Mouse (Mus musculus): ENCODE data around the gene Dpyd. TPM values are rescaled to one million over a fixed set of nuclear protein-coding genes. Genes with fewer than 3 reads are reported as not detected.

Dpyd gene
- polyA plus RNA-seq, 1 experiment from 2014 or later: 3.3 TPM

GRCm38 (mm10) chr3:118566779-118567178, 4.8 kb downstream of the Dpyd start:
- peaks cover 0 to under 1% of the 10 kb centered on the region in 2 experiments; a peak in 1 of 4 replicates for H3K4me1 ChIP-seq (ENCODE audit: control insufficient read depth in 2 of 2, insufficient read depth in 2 of 2, low read length in 2 of 2)
- no peak overlapping the region for H3K9ac ChIP-seq (ENCODE audit: low read length)
- WGBS: 73% methylated on average over 5 of the region's 5 CpGs
- ATAC-seq (ENCODE audit: insufficient number of reproducible peaks, insufficient read depth, low FRiP score, low read depth): no peak
- H3K4me3 ChIP-seq (ENCODE audit: control insufficient read depth in 1 of 2, insufficient read depth in 1 of 2, low read depth in 1 of 2, low read length in 2 of 2): no peak overlapping the region
- H3K27ac ChIP-seq (replicated peaks in 1 of 2; ENCODE audit: control insufficient read depth in 1 of 2, insufficient read depth in 1 of 2, low read depth in 2 of 2, low read length in 2 of 2): no peak overlapping the region
- H3K27me3 ChIP-seq (ENCODE audit: control insufficient read depth, insufficient read depth, low read length): no peaks in the 10 kb centered on the region
- no peaks in the 10 kb centered on the region for H3K36me3 ChIP-seq (ENCODE audit: control insufficient read depth, insufficient read depth, low read length)
- no peaks in the 10 kb centered on the region for H3K9me3 ChIP-seq (ENCODE audit: control insufficient read depth, low read length)
- no peak overlapping the region for H3K4me2 ChIP-seq (ENCODE audit: low read length)

DNA sequence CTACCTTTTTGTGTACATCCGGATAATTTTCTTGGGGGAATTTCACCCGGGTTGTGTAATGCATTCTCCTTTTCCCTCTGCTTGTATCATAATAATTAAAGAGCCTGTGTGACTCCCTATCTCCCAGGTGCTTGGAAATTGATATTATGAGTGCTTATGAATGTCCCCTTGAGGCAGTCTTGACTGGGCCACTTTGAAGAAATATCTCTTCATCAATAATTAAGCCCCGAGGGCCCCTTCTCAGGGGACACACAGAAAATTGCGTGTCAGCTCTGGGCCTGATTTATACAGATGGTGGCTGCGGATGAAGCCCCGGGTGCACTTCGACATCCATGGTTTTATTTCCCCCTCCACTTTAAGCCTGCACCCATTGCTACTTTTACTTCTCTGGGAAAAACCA, 8.3 kb downstream of the Dpyd start:
- H3K27me3 ChIP-seq (ENCODE audit: control insufficient read depth, insufficient read depth, low read length): no peaks in the 10 kb centered on the region
- no peaks in the 10 kb centered on the region for H3K4me1 ChIP-seq (ENCODE audit: control insufficient read depth in 2 of 2, insufficient read depth in 2 of 2, low read length in 2 of 2)
- H3K4me2 ChIP-seq (ENCODE audit: low read length): no peak overlapping the region
- no peak overlapping the region for H3K9ac ChIP-seq (ENCODE audit: low read length)
- WGBS: 86% methylated on average over 7 of the region's 7 CpGs
- ATAC-seq (ENCODE audit: insufficient number of reproducible peaks, insufficient read depth, low FRiP score, low read depth): no peak
- H3K27ac ChIP-seq (replicated peaks in 1 of 2; ENCODE audit: control insufficient read depth in 1 of 2, insufficient read depth in 1 of 2, low read depth in 2 of 2, low read length in 2 of 2): no peak overlapping the region
- H3K36me3 ChIP-seq (ENCODE audit: control insufficient read depth, insufficient read depth, low read length): no peaks in the 10 kb centered on the region
- no peak overlapping the region for H3K4me3 ChIP-seq (ENCODE audit: control insufficient read depth in 1 of 2, insufficient read depth in 1 of 2, low read depth in 1 of 2, low read length in 2 of 2)
- H3K9me3 ChIP-seq (ENCODE audit: control insufficient read depth, low read length): no peaks in the 10 kb centered on the region

GRCm38 (mm10) chr3:118590559-118590958, 28.6 kb downstream of the Dpyd start:
- Histone ChIP-seq H3K27ac (replicated peaks in 1 of 2; ENCODE audit: control insufficient read depth in 1 of 2, insufficient read depth in 1 of 2, low read depth in 2 of 2, low read length in 2 of 2) (no peak overlapping the region), H3K27me3 (ENCODE audit: control insufficient read depth, insufficient read depth, low read length) (no peaks in the 10 kb centered on the region), H3K36me3 (ENCODE audit: control insufficient read depth, insufficient read depth, low read length) (no peaks in the 10 kb centered on the region), H3K4me1 (ENCODE audit: control insufficient read depth in 2 of 2, insufficient read depth in 2 of 2, low read length in 2 of 2) (no peaks in the 10 kb centered on the region), H3K9me3 (ENCODE audit: control insufficient read depth, low read length) (no peaks in the 10 kb centered on the region), H3K4me3 (ENCODE audit: control insufficient read depth in 1 of 2, insufficient read depth in 1 of 2, low read depth in 1 of 2, low read length in 2 of 2) (no peak overlapping the region), H3K9ac (ENCODE audit: low read length) (no peak overlapping the region), H3K4me2 (ENCODE audit: low read length) (no peak overlapping the region)
- 30% methylated on average over 1 of the region's 1 CpGs for WGBS
- no peak for ATAC-seq (ENCODE audit: insufficient number of reproducible peaks, insufficient read depth, low FRiP score, low read depth)

DNA sequence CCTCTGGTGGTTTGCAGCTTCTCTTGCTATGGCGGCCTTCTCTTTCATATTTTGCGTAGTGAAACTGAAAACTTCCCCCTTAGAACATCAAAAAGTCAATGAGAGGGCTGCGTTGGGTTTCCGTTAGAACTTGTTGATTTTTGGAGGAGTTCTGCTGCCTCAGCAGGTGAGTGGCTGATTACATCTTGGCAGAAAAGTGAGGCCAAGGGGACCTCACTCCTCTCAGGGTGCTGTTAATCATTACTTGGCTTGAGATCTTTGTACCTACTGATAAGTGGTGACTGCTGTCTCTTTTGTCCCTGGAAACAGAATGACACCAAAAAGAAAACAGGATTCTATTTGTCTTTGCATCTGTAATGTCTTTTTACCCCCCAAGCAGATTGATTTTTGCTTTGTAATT, 32.9 kb downstream of the Dpyd start:
- Histone ChIP-seq H3K4me1 (ENCODE audit: control insufficient read depth in 2 of 2, insufficient read depth in 2 of 2, low read length in 2 of 2) (no peaks in the 10 kb centered on the region), H3K4me2 (ENCODE audit: low read length) (no peak overlapping the region), H3K27me3 (ENCODE audit: control insufficient read depth, insufficient read depth, low read length) (no peaks in the 10 kb centered on the region), H3K4me3 (ENCODE audit: control insufficient read depth in 1 of 2, insufficient read depth in 1 of 2, low read depth in 1 of 2, low read length in 2 of 2) (no peak overlapping the region), H3K9me3 (ENCODE audit: control insufficient read depth, low read length) (no peaks in the 10 kb centered on the region), H3K27ac (replicated peaks in 1 of 2; ENCODE audit: control insufficient read depth in 1 of 2, insufficient read depth in 1 of 2, low read depth in 2 of 2, low read length in 2 of 2) (no peak overlapping the region), H3K36me3 (ENCODE audit: control insufficient read depth, insufficient read depth, low read length) (no peaks in the 10 kb centered on the region), H3K9ac (ENCODE audit: low read length) (no peak overlapping the region)
- WGBS: 80% methylated on average over 4 of the region's 4 CpGs
- ATAC-seq (ENCODE audit: insufficient number of reproducible peaks, insufficient read depth, low FRiP score, low read depth): no peak

DNA sequence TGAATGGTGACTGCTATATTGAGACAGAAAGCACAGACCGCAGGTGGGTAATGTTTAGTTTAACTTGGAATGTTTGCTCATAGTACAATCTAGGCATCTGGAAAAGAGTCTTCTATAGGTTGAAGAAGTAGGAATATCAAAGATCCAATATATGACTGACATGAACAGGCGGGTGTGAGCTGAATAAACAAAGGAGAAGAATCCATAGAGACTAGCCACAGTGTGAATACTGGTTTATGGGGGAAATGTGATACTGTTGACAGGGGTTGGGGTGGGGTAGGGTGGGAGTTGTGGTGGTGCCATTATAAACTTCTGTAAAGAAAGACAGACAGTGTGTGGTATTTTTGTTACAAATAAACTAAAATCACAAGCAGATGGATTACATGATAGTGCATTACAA, 33.8 kb downstream of the Dpyd start:
- no peaks in the 10 kb centered on the region for H3K36me3 ChIP-seq (ENCODE audit: control insufficient read depth, insufficient read depth, low read length)
- no peak overlapping the region for H3K4me3 ChIP-seq (ENCODE audit: control insufficient read depth in 1 of 2, insufficient read depth in 1 of 2, low read depth in 1 of 2, low read length in 2 of 2)
- H3K27ac ChIP-seq (replicated peaks in 1 of 2; ENCODE audit: control insufficient read depth in 1 of 2, insufficient read depth in 1 of 2, low read depth in 2 of 2, low read length in 2 of 2): no peak overlapping the region
- no peak overlapping the region for H3K9ac ChIP-seq (ENCODE audit: low read length)
- no peaks in the 10 kb centered on the region for H3K4me1 ChIP-seq (ENCODE audit: control insufficient read depth in 2 of 2, insufficient read depth in 2 of 2, low read length in 2 of 2)
- no peak for ATAC-seq (ENCODE audit: insufficient number of reproducible peaks, insufficient read depth, low FRiP score, low read depth)
- H3K9me3 ChIP-seq (ENCODE audit: control insufficient read depth, low read length): no peaks in the 10 kb centered on the region
- WGBS: 90% methylated on average over 2 of the region's 2 CpGs
- no peak overlapping the region for H3K4me2 ChIP-seq (ENCODE audit: low read length)
- H3K27me3 ChIP-seq (ENCODE audit: control insufficient read depth, insufficient read depth, low read length): no peaks in the 10 kb centered on the region

DNA sequence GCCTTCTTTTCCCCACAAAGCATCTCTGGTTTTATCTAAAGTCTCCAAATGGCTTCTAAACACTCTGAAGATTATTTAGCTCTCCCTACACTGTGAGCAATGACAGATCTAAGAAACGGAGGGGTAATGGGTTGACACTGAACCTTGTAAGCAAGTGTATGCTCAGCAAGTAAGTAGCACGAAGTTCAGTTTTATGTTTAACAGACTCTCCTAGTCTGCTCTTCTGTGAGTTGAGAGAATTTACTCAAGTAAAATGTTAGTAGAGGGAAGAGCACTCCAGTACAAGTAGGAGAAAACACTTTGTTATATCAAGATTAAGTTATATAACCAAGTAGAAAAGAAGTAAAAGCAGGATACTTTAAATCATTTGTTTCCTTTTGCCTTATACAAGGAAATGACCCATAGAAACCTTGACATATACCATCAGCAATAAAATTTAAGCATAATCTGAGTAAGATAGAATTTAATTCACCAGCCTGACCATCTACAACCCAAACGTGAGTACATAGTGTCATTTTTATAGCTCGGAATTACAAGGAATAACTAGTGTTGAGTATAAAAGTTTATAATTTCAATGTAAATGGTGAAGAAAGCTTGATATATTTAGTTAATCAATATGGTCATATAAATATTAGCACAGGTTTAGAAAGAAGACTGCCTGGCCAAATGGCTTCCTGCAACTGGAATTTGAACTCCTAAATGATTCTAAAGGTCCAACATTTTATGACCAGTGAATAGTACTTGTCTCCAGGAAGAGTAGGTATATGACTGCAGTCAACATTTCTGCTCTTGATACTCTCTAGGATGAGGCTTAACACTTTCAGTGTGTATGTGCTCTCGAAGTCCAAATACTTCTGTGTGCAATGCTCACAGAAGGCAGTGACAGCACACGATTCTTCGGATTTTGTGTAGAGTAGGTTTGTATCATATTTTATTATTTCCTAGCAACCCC, 40.0 kb downstream of the Dpyd start:
- H3K9me3 ChIP-seq (ENCODE audit: control insufficient read depth, low read length): no peaks in the 10 kb centered on the region
- 78% methylated on average over 7 of the region's 7 CpGs for WGBS
- no peak for ATAC-seq (ENCODE audit: insufficient number of reproducible peaks, insufficient read depth, low FRiP score, low read depth)
- H3K27ac ChIP-seq (replicated peaks in 1 of 2; ENCODE audit: control insufficient read depth in 1 of 2, insufficient read depth in 1 of 2, low read depth in 2 of 2, low read length in 2 of 2): no peak overlapping the region
- no peaks in the 10 kb centered on the region for H3K36me3 ChIP-seq (ENCODE audit: control insufficient read depth, insufficient read depth, low read length)
- H3K27me3 ChIP-seq (ENCODE audit: control insufficient read depth, insufficient read depth, low read length): no peaks in the 10 kb centered on the region
- no peak overlapping the region for H3K9ac ChIP-seq (ENCODE audit: low read length)
- no peak overlapping the region for H3K4me3 ChIP-seq (ENCODE audit: control insufficient read depth in 1 of 2, insufficient read depth in 1 of 2, low read depth in 1 of 2, low read length in 2 of 2)
- H3K4me2 ChIP-seq (ENCODE audit: low read length): no peak overlapping the region
- no peaks in the 10 kb centered on the region for H3K4me1 ChIP-seq (ENCODE audit: control insufficient read depth in 2 of 2, insufficient read depth in 2 of 2, low read length in 2 of 2)

DNA sequence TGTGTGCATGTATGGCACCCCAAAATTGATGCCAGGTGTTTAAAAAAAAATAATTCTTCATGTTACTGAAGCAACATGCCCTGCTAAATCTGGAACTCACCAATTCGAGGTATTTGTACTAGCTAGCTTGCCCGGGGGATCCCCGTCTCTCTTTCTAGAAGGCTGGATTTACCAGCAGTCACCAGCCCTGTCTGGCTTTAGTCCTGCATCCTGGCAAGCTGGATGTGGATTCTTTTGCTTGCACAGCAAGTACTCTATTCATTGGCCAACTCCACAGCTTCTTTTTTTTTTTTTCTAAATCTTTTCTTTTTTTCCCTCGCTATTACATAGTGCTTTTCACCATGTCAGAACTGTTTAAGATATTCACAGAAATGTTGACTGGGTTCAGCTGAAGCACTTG, 46.8 kb downstream of the Dpyd start:
- H3K4me1 ChIP-seq (ENCODE audit: control insufficient read depth in 2 of 2, insufficient read depth in 2 of 2, low read length in 2 of 2): no peaks in the 10 kb centered on the region
- no peak overlapping the region for H3K4me2 ChIP-seq (ENCODE audit: low read length)
- no peaks in the 10 kb centered on the region for H3K9me3 ChIP-seq (ENCODE audit: control insufficient read depth, low read length)
- no peaks in the 10 kb centered on the region for H3K36me3 ChIP-seq (ENCODE audit: control insufficient read depth, insufficient read depth, low read length)
- no peaks in the 10 kb centered on the region for H3K27me3 ChIP-seq (ENCODE audit: control insufficient read depth, insufficient read depth, low read length)
- no peak overlapping the region for H3K27ac ChIP-seq (replicated peaks in 1 of 2; ENCODE audit: control insufficient read depth in 1 of 2, insufficient read depth in 1 of 2, low read depth in 2 of 2, low read length in 2 of 2)
- no peak overlapping the region for H3K9ac ChIP-seq (ENCODE audit: low read length)
- WGBS: 61% methylated on average over 4 of the region's 4 CpGs
- ATAC-seq (ENCODE audit: insufficient number of reproducible peaks, insufficient read depth, low FRiP score, low read depth): no peak
- H3K4me3 ChIP-seq (ENCODE audit: control insufficient read depth in 1 of 2, insufficient read depth in 1 of 2, low read depth in 1 of 2, low read length in 2 of 2): no peak overlapping the region
